Mouse (Mus musculus) WW6 (cell line): ENCODE results near the gene Kbtbd12.

Experiments used
- DNase-seq: peaks from one replicate; pipeline ENCODE4 v3.0.0-alpha.2; 2013; ENCODE audit warnings: low read depth, low spot score

Gene Kbtbd12

DNA sequence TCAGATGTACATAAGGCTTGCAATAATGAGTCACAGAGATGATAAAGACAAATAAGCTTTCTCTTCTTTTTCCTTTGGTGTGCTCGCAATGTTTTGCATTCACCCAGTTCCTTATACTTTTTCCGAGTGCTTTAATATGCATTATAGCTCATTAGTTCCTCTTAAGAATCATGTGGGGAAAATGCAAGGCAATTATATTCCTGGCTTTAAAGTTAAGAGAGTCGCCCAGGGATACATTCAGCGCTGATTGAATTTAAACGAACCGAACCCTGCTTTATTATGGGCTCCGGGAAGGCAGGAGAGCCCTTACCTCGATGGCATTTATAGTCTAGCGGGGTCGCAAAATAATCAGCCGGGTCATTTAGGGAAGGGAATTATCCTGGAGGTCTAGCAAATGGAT lies 10.8 kb downstream of the Kbtbd12 start:
- no peak for DNase-seq

DNA sequence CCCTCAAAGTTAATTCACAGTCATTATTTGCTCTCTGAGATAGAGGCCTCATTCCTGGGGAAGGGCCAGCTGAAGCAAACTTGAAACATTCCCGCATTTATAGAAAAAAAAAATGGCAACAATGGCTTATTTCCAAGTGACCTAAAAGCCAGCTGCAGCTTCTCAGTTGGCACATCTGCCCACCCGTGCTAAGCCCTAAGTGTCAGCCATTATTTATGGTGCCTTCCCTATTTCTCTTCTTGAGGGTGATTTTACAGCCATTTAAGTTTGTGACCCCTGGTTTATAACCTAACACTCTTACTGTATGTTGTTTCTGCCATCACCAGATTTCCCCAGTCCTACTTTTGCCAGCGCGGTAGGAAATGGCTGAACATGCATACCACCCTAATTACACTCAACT lies 11.3 kb downstream of the Kbtbd12 start:
- no peak for DNase-seq

DNA sequence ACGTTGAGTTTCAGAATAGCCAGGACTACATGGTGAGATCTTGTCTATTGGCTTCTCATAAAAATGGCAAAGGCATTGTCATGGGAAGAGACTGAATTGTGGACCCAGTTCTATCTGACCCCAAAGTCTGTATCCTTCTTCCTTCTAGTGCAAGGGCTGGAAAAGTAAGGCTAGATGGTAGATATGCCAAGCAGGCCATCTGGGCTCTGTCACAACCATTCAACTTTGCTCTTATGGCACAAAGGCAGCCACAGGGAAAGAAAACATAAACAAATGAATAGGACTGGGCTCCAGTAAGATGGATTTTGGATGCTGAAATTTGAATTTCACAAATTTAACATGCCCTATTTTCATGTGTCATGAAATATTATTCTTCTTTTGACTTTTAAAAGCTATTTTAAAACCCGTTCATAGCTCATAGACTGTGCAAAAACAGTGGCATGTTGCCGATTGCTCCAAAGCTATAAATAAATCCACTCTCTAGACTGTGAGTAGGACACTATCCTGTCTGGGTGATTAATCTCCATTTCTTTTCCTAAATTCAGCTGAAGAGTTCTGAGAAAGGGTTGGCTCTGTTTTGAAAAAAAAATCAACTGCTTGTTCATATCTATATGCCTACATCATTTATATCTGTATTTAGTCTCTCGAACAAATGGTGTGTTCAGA lies 15.8 kb downstream of the Kbtbd12 start:
- no peak for DNase-seq

DNA sequence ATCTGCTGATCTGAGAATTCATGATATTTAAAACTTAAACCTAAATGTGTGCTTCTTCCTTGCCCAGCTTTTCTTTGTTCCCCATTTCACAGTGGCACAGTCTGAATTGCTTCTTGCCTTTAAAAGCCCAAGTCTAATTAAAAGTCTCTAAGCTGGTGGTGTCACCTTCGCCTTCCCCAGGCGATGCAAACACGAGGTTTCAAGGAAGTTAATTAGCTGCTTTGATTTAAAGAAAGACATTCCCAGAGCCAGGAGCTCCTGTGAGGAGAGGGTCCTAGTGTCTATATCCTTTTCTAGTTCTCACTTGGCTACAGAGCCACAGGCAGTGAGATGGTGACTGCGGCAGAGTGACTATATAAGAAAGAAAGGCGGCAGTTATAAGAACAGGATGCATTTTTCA lies 18.2 kb downstream of the Kbtbd12 start:
- DNase-seq, result no peak

DNA sequence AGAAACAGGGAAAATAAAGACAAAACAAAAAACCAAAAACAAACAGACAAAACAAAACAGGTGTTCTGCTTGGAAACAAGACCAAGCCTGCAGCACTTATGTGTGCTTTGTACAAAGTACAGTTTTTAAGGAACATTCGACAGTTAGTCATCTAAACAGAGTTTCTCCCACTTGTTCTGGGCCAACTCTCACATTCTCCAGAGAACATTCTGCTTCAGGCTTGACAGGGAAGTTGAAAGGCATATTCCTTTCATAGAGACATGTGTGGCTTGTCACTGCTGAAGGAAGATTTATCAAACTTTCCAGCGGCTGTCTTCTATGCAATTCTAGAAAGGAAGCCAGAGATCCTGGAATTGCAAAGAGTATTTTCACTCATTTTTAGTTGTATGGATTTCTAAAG lies 22.4 kb downstream of the Kbtbd12 start:
- no peak for DNase-seq

DNA sequence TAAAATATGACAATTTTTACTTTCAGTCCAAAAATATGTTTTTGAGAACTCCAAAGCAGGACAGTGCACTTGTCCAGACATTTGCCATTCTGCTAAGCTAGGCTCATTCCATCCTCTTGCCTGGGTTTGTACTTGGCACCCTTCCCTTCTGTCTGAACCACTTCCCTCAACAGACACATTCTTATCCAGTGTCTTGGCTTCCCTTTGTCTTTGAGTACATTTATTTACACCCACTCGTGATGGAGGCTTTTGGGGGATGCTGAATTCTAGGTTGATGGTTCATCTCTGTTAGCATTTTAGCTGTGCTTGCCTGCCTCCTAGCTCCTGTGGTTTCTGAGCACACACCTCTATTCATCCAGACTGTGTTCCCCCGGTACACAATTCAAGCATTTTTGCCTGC lies 31.3 kb downstream of the Kbtbd12 start:
- no peak for DNase-seq

DNA sequence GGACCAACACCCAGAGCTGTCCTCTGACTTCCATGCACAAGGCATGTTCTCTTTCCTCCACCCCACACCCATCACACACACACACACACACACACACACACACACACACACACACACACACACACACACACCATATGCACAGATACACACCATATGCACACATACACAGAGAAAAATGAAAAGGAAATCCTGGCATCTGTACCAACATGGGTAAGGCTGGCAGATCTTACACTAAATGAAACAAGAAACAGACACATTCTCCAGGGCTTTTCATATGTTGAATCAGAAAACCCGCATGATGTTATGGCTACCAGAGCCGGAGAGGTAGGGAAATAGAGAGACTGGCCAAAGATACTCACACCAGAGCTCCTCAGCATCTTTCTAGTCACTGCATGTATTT lies 32.0 kb downstream of the Kbtbd12 start:
- no peak for DNase-seq

DNA sequence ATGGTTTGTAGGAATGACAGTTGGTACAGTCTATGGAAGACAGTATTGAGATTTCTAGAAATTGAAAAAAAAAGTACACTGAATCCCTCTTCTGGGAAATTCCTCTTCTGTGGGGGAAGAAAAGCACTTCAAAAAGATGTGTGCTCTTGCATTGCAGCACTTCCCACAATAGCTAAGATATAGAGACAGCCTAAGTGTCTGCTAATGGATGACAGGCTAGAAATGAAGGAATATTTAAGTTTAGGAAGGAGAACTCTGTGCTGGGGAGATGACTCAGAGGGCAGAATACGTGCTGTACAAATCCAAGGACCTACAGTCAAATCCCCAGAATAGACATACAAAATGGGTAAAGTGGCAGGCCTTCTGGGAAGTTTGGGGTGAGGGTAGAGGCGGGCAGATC lies 32.5 kb downstream of the Kbtbd12 start:
- no peak for DNase-seq

DNA sequence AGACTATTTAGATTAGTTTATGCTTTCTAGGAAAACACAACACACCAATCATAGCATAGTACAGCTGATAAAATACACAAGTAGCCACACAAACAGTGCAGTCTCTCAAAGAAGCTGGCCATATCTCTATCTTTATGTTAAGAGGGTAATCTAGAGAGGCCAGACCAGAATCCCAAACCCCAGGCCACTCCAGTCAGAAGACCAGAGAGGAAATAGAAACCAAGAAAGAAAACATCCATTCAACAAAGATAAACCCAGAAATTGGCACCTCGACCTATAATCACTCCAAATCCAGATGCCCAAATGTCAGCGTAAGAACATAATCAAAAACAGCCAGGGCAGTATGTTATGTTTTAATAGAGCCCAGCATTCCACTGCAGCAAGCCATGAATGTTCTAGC lies 41.6 kb downstream of the Kbtbd12 start:
- DNase-seq, result no peak

DNA sequence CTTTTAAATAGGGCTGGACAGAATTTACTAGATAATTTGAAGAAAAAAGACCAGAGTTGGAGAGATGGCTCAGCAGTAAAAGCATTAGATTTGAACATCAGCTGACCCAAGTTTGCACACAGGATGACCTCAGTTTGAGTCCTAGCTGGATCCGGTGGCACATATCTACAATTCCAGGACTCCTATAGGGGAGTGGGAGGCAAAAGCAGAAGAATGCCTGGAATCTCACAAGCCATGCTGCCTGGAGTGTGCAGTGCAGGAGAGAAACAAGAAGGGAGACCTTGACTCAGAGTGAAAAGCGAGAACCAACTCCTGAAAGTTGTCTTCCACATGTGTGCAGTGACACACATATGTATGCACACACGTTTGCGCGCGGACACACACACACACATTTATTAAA lies 45.4 kb downstream of the Kbtbd12 start:
- no peak for DNase-seq

DNA sequence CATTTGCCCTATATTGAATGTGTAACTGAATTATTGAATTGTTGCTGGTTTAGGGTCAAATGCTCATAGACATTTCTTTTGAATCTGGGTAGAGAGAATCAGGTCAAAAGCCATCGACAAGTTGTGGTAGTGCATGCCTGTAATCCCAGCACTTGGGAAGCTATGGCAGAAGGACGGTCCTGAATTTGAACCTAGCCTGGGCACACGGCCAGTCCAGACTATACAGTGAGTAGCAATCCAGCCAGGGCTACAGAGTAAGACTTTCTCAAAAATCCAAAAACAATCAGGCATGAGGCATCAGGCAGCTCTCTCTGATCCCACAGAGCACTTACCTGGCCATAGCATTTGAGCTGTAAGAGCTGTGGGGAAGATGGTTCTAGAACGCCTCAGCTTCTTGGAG lies 47.5 kb downstream of the Kbtbd12 start:
- no peak for DNase-seq

DNA sequence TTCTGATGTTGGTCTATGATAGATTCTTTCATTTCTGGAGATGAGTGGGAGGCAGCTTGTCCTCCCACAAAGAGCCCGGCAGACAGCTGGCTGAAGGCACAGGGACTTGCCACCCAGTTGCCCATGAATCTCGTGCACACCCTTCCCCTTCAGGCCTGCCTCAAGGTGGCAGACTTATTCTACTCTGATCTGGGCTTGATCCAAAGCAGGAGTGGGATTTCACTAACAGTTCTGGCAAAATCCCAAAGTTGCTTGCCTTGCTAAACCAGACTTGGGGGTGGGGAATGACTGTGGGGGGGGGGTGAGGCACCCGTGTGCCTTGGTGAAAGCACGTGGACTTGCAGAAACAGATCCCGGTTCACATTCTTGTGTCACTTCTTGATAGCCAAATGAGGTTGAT lies 48.2 kb downstream of the Kbtbd12 start:
- DNase-seq, result no peak

DNA sequence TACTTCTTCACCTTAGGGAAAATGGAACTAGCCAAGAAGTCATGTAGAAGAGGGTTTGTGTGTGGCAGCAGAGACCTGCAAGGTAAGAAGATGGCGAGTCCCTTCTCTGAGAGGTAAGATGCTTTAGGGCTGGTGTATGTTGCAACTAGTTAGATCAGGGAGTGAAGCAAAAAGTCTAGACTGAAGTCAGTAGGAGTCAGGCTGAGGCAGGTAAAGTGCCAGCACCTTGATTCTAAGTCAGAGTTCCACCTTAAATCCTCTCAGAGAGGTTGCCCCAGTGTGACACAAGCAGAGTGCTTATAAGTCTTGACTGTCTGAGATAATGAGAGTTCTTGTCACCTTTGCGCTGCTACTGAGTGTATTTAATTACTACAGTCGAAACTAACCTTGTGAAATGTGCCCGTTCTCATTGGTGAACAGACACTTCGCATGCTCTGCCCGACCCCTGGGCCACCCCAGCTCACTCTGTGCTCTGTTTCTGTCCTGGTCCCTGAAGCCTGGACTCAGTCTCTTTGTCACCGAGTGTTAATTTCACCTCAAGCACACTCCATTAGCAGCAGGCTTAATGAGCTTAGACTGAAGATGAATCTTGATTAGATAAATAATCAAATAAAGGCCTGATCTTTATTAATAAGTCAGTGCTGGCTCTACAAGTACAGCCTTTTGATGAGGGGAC lies 49.0 kb downstream of the Kbtbd12 start:
- DNase-seq, result no peak

DNA sequence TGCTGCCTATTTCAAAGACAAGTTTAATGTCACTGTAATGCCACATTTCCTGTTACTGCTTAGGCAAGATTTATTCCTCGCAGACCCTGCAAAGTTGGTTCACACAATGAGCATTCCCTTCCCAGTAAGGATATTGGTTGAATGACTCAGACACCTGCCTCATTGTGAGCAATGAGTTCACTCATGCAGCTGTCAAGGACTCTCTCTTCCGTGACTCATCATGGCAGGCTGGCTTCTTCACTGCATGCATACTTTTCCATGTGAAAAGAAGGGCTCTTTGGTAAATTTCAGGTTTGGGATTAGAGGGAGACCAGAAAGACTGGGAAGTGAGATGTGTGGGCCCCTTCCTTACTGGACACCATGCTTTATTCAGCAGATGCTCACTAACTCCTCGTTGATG lies 50.7 kb downstream of the Kbtbd12 start:
- no peak for DNase-seq

DNA sequence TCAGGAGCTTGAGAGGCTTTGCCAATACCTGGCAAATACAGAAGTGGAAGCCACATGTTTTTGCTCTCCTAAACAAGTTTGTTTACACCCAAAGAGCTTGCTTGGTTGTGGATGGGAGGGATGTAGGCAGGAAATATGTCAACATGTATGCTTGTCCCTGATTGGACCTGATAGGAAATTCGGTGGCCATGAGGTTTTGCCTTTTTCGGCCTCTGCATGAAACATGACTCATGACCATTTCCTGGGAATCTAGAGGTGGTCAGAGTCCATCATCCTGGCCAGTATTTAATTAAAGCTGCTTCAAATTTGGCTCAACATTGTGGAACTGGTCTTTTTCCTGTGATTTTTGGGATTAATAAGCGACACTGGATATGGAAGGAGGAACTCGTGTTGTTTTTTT lies 53.8 kb downstream of the Kbtbd12 start:
- no peak for DNase-seq

DNA sequence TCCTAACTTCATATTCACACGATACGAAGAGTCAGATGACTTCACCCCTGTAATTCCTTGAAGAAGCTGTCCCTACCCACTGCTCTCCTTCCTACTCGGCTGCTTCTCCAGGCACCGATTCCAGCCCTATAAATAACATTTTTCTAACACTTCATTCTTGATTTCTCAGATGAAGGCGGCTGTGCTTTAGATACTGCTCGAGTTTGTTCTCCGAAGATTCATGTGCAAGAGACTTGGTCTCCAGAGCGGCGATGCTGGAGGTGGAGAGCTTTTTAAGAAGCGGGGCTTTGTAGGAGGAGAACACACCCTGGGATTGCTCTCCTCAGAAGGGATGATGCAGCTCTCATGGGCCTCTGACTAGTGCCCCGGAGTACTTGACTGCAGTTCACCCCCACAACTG lies 61.3 kb downstream of the Kbtbd12 start:
- DNase-seq, result no peak

DNA sequence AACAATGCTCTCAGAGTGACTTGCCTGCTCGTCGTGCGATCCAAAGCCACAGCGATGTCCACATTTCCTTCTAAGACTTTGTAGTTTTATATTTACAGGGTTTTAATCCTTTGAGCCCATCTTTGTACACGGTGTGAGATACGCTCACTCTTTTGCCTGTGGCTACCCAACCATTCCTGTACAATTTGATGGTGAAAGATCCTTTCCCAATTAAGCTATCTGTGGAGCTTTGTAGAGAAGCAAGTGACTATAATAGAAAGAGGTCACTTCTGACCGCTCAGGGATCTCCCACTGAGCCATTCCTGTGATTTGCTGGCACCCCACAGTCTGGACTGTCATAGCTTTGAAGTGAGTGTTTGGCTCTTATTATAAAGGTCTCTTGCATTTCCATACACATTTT lies 71.1 kb downstream of the Kbtbd12 start:
- DNase-seq, result no peak

DNA sequence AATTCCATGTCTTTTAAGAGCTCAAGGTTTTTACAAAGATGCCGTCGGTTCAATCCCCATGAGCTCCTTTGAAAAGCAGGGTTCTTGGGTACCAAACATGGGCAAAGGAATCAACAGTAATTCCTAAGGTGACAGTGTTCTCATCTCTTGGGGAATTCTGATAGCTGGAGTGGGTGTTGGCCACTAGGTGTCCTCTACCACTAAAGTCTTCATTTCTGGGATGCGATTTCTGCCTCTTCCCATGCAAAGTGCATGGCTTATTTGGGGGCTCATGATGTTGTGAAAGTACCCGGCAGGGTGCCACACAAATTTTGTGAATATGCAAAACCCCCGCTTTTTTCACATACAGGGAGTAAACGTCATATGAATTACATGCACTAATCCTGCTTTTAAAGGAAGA lies 72.7 kb downstream of the Kbtbd12 start:
- no peak for DNase-seq

DNA sequence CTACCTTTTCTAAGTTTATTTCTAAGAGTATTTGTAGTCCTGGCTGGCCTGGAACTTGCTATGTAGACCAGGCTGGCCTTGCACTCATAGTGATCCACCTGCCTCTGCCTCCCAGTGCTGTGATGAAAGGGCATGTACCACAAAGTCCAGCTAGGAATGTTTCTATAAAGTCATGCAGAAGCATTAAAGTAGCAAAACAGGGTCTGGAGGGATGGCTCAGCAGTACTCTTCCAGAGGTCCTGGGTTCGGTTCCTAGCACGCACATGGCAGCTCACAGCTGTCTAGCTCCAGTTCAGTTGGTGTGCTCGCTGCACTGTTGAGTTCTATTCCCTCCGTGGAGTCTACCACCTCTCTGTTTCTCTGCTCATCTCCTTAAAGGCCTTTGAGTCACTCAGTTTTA lies 77.6 kb downstream of the Kbtbd12 start:
- no peak for DNase-seq

DNA sequence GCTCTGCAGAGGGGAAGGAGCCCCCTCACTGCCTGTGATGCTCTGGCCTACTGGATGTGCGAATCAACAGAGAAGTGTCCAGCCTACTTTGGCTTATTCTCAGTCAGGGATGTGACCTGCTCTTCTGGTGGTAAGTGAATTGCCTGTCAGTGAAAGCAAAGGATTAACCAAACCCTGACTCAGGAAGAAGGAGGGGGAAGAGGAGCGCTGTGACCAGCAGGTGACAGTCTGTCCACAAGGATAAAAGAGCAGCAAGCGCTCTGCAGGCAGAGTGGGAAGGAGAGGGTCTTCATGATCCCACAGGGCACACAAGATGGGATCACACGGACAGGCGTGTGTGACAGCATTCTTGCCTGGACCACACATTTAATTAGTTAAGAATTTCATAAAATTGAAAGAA lies 78.1 kb downstream of the Kbtbd12 start:
- DNase-seq, result no peak

DNA sequence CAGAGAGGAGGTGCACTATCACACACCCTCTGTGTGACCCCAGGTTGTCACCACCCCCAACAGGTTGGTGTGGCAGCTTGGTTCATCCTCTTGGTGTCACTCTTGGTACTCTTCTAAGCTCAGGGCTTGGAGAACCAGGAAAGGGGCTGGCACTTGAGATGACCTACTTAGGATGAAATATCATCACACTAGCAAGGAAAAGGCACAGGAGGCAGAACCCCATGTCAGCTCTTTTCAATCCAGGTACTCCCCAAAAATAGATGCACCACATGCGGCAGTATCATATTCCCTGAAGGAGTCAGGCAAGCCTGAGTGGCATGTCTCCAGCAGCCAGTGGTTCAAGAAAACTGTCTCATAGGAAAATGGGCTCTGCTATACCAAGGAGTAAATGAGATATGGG lies 79.7 kb downstream of the Kbtbd12 start:
- DNase-seq, result no peak

DNA sequence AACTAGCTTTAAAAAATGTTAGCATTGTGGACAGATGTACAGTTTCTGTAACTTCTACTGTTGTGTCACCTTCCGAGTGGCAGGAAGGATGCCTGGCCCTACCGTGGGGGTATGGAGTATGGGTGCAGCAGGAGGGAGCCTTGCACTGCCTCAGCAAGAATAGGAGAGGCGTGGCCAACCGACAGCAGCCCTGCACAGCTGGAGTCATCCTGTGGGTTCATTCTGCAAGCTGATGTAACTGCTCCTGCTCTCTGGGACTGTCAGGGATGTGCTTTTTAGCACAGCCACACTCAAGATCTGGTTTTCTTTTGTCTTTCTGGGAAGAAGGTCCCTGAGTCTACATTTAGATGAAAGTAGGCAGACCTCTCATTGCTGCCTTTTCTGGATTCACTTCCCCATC lies 80.2 kb downstream of the Kbtbd12 start:
- no peak for DNase-seq

DNA sequence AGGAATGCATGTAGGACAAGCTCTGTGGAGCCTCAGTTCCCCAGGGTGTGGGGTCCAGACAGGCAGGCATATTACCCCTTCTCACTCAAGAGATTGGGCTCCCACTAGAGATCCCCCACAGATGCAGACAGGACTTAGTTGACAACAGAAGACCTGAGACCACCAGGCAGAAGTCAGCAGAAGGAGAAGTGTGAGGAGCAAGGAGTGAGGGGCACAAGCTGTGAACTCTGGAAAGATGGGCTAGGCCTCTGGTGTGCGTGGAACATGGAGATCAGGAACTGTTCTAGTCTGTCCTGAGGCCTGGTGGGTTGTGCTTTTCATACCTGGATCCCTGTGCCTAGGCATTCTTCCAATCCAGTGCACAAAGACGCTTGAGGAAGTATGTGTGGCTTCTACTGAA lies 87.8 kb downstream of the Kbtbd12 start:
- DNase-seq, result no peak
